Mouse (Mus musculus) liver, embryonic 14.5 days (tissue): ENCODE data around the gene Gjb5. TPM values are rescaled to one million over a fixed set of nuclear protein-coding genes. Genes with fewer than 3 reads are reported as not detected.

ENCODE experiments used
- ATAC-seq: fragments of 200-750 bp; cut with Nextera tagmentation; 2 replicates; pipeline ENCODE4 v1.8.0; 2017; ENCODE audit warnings: moderate number of reproducible peaks, mild to moderate bottlenecking, moderate library complexity; ENCODE audit not compliant: insufficient read depth
- DNase-seq, 3 experiments: peaks; one replicate each; pipeline ENCODE4 v3.0.0-alpha.2; 2012 to 2013; ENCODE audit warnings: low read depth in 3 of 3, low spot score in 3 of 3
- H3K27ac ChIP-seq: fragments of 300-500 bp; sonication (generic); 2 replicates; pipeline ENCODE4 v1.5.1; 2014; ENCODE audit warnings: moderate library complexity, mild to moderate bottlenecking, control low read depth, inconsistent platforms
- H3K27me3 ChIP-seq: fragments of 300-500 bp; sonication (generic); 2 replicates; pipeline ENCODE4 v1.6.1; 2014; ENCODE audit warnings: mild to moderate bottlenecking, low read length, moderate library complexity; ENCODE audit not compliant: control insufficient read depth, insufficient read depth
- H3K36me3 ChIP-seq: fragments of 300-500 bp; sonication (generic); replicated peaks from 2 replicates; pipeline ENCODE4 v1.6.1; 2014; ENCODE audit warnings: low read depth; ENCODE audit not compliant: control insufficient read depth, insufficient read depth
- H3K4me1 ChIP-seq, 2 experiments: fragments of 200-500 bp in 1 of 2; fragments of 300-500 bp in 1 of 2; sonication (generic) in 1 of 2; replicated peaks; 2 replicates each; pipeline ENCODE4 v1.6.1; 2012 to 2014; ENCODE audit warnings: antibody characterized with exemption in 1 of 2, inconsistent platforms in 1 of 2, low read length in 1 of 2; ENCODE audit not compliant: control insufficient read depth in 2 of 2, insufficient read depth in 2 of 2
- H3K4me2 ChIP-seq: fragments of 300-500 bp; sonication (generic); 2 replicates; pipeline ENCODE4 v1.6.1; 2014; ENCODE audit warnings: low read depth, mild to moderate bottlenecking, control low read depth, moderate library complexity
- H3K4me3 ChIP-seq, 2 experiments: fragments of 200-500 bp in 1 of 2; fragments of 300-500 bp in 1 of 2; sonication (generic) in 1 of 2; 2 replicates each; pipeline ENCODE4 v1.5.1; 2012 to 2014; ENCODE audit warnings: low read depth in 2 of 2, low read length in 2 of 2, mild to moderate bottlenecking in 2 of 2, control low read depth in 1 of 2, inconsistent platforms in 1 of 2, moderate library complexity in 1 of 2; ENCODE audit not compliant: insufficient read depth in 1 of 2
- H3K9ac ChIP-seq: fragments of 300-500 bp; sonication (generic); replicated peaks from 2 replicates; pipeline ENCODE4 v1.6.1; 2014; ENCODE audit warnings: mild to moderate bottlenecking, control low read depth, moderate library complexity
- H3K9me3 ChIP-seq: fragments of 300-500 bp; sonication (generic); 2 replicates; pipeline ENCODE4 v1.6.1; 2016; ENCODE audit warnings: low read length, mixed read lengths; ENCODE audit not compliant: control insufficient read depth
- CTCF ChIP-seq: IDR thresholded peaks from 2 replicates; pipeline ENCODE4 v1.5.1; 2016; ENCODE audit warnings: antibody characterized with exemption, low read depth, control low read depth
- EP300 ChIP-seq: IDR thresholded peaks from 2 replicates; pipeline ENCODE4 v1.6.1; 2016; ENCODE audit warnings: antibody characterized with exemption, low read depth
- WGBS: fragments of 180-500 bp; shearing (Covaris S2); extraction: QIAGEN DNeasy Blood & Tissue Kit; methylation state at CpG from one replicate; pipeline ENCODE4 v1.1.7; 2014; ENCODE audit not compliant: insufficient replicate concordance; 5-methylcytosine and 5-hydroxymethylcytosine counted together
- polyA plus RNA-seq, 2 experiments: library from polyadenylated mRNA; depleted of rRNA in 1 of 2; stranded (reverse) in 1 of 2; unstranded in 1 of 2; fragments of >200 nt; fragmentation: Nextera tagmentation in 1 of 2; extraction: Ambion mirVana in 1 of 2; gene quantifications; 2 replicates each; pipeline versions ENCODE4 v1.2.1 to v1.2.3; 2012 to 2014

Gene Gjb5
- polyA plus RNA-seq, 2 experiments, result 0.01 TPM; not detected in 1

DNA sequence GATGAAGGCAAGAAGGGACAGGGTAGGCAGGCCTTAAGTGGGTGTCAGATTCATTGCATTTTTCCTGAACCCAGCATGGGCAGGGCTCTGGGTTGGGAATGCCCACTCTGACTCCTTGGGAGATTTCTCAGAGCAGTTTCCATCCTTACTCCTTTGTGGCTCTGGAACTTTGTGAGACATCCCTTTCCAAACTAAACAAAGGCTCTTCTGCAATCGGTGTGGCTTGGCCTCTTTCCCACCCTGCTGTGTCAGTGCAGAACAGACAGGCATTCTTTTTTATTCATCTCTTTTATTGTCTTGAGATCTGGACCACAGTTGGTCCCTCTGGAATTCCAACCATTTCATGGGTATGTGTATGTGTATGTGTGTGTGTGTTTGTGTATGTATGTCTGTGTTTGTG, 5.4 kb downstream of the Gjb5 start:
- no peak overlapping the region for H3K4me3 ChIP-seq
- DNase-seq, result no peak
- no peak overlapping the region for H3K27ac ChIP-seq
- H3K27me3 ChIP-seq, result no peaks in the 10 kb centered on the region
- H3K9me3 ChIP-seq, result no peaks in the 10 kb centered on the region
- no peaks in the 10 kb centered on the region for H3K36me3 ChIP-seq
- H3K4me1 ChIP-seq, result no peaks in the 10 kb centered on the region
- no peak overlapping the region for H3K9ac ChIP-seq
- WGBS, result 55% methylated on average over 1 of the region's 1 CpGs
- TF ChIP-seq CTCF (no peak), EP300 (no peak)
- H3K4me2 ChIP-seq, result no peak overlapping the region
- no peak for ATAC-seq

DNA sequence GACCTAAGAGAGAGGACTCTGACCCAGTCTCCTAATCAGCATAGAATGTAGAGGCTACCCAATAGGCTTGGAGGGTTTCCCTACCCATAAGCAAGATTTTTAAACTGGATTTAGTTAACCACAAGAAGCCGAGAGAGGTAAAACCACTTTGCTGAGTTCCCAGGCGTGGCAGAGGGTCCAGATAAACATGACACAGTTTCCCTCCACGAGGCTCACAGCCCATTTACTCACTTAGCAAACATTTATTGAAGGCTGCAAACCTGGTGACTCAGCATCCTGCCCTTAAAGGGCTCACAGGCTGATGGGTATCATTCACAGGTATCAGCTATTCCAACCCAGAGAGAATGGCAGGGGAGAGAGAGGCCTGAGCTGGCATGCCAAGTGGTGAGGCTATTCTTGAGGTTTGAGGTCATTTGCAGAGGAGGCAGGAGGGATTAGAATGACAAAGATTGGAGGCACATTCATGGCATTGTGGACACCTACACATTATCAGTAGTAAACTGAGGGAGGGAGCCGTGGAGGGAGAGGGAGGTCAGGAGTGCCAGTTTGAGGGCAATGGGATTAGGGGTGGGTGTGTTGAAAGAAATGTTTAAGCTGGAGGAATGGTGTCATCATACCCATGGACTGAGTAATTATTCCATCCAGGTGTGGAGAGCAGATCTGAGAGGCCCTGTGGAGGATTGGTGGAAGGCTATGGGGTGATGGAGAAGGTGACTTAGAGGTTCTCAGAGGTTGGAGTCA, 8.3 kb downstream of the Gjb5 start:
- WGBS, result 25% methylated on average over 4 of the region's 4 CpGs
- TF ChIP-seq CTCF, result no peak
- TF ChIP-seq EP300, result no peak
- ATAC-seq (no peak), DNase-seq (no peak)
- H3K4me2 ChIP-seq, result no peak overlapping the region
- no peak overlapping the region for H3K9ac ChIP-seq
- no peaks in the 10 kb centered on the region for H3K9me3 ChIP-seq
- H3K27ac ChIP-seq, result no peak overlapping the region
- H3K36me3 ChIP-seq, result no peaks in the 10 kb centered on the region
- no peaks in the 10 kb centered on the region for H3K4me1 ChIP-seq
- H3K27me3 ChIP-seq, result no peaks in the 10 kb centered on the region
- H3K4me3 ChIP-seq, result no peak overlapping the region

DNA sequence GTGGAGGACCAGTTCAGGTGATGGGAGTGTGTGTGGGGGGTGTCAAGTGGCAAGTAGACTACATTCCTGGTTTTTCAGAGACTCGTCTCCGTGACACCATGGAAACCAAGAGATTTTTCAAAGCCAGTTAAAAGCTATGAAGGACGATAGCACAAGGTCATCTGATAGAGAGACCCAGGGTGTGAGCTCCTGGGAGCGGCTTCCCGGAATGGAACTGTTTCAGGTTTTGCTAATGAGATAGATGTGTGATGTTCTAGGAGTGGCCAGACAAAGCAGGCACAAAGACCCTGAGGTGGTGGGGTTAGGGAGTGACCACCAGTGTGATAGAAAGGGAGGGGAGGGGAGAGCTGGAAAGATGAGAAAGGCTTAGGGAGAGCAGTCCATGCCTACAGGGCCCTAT, 13.0 kb downstream of the Gjb5 start:
- H3K9me3 ChIP-seq, result no peaks in the 10 kb centered on the region
- 67% methylated on average over 5 of the region's 5 CpGs for WGBS
- no peak overlapping the region for H3K4me2 ChIP-seq
- H3K9ac ChIP-seq, result no peak overlapping the region
- H3K4me1 ChIP-seq, result no peaks in the 10 kb centered on the region
- ATAC-seq (no peak), DNase-seq (no peak)
- H3K36me3 ChIP-seq, result no peaks in the 10 kb centered on the region
- no peak overlapping the region for H3K27ac ChIP-seq
- TF ChIP-seq EP300, result no peak
- no peak for TF ChIP-seq CTCF
- no peaks in the 10 kb centered on the region for H3K27me3 ChIP-seq
- H3K4me3 ChIP-seq, result no peak overlapping the region

DNA sequence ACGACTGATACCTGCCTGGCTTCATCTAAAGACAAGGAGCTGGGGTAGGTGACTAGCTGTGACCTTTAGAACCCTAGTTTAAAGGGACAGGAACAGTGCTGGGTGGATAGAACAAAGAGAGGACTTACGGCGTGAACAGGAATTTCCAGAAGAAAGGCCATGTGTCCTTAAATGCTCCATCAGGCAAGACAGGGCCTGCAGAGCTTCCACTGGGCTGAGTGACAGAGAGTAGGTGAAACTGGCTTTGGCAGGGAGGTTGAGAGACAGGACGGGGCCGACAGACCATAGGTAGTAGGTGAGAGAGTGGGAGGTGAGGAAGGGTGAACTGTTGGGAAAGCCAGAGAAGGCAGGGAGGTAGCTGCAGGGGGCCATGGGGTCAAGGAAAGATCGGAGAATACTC, 16.6 kb downstream of the Gjb5 start:
- H3K36me3 ChIP-seq, result no peaks in the 10 kb centered on the region
- ATAC-seq (no peak), DNase-seq (no peak)
- no peaks in the 10 kb centered on the region for H3K4me1 ChIP-seq
- H3K4me3 ChIP-seq, result no peak overlapping the region
- no peak overlapping the region for H3K4me2 ChIP-seq
- WGBS, result 42% methylated on average over 6 of the region's 6 CpGs
- no peaks in the 10 kb centered on the region for H3K9me3 ChIP-seq
- H3K27me3 ChIP-seq, result no peaks in the 10 kb centered on the region
- H3K27ac ChIP-seq, result no peak overlapping the region
- no peak overlapping the region for H3K9ac ChIP-seq
- no peak for TF ChIP-seq CTCF
- TF ChIP-seq EP300, result no peak

DNA sequence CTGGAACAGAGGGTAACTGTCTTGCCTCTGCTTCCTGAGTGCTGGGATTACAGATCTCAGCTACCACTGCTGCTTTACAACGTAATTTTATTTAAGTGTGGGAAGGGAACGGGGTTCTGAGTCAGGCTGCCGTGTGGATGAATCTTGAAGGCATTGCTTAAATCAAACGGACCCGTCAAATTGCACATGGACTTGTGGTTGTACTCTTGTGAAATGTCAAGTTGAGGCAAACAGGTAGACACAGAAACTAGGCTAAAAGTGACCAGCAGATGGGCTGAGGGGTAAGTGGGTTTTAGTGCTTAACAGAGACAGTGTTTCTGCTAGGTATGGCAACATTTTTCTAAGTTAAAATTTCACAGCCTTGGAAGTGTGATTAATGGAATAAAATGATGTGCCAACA, 20.3 kb downstream of the Gjb5 start:
- TF ChIP-seq CTCF (no peak), EP300 (no peak)
- no peak for ATAC-seq

More for the DNA sequence above, 20.3 kb downstream of the Gjb5 start:
- Histone ChIP-seq H3K27ac (no peak overlapping the region), H3K4me2 (no peak overlapping the region), H3K36me3 (no peaks in the 10 kb centered on the region), H3K9me3 (no peaks in the 10 kb centered on the region), H3K9ac (no peak overlapping the region), H3K4me3 (no peak overlapping the region), H3K4me1 (no peaks in the 10 kb centered on the region), H3K27me3 (no peaks in the 10 kb centered on the region)
- WGBS, result 54% methylated on average over 5 of the region's 5 CpGs
- no peak for DNase-seq
